Mouse (Mus musculus): ENCODE measurements around the gene Ssc4d.

Ssc4d gene

DNA sequence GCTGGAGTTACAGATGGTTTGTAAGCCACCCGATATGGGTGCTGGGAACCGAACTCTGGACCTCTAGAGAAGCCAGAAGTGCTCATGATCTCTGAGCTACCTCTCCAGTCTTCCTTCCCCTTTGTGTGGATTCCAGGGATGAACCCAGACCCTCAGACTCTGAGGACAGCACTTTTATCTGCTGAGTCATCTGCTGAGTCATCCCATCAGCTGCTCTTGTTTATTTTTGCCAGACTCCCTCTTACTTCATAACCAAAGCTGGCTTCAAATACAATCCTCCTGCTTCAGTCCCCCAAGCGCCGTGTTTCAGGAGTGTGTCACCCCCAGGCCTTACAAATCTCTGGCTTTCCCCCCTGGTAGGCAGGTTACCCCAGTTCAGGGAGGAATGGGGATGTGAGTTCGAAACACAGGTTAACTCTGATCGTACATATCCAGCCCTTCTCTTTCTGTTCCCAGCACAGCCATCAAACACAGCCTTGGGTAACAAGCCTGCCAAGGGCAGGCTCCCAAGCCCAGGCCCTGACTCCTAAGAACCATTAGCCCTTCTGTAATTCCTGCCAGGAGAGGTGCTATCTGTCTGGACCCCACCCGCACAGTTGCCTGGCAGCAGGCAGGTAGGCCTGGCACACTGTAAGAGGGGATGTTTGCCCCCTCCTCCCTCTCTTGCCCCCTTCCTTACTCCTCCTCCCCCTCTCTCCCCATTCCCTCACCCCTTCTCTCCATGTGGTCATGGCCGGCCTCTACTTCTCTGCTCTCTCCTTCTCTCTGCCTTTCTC is 1.8 kb upstream of the Ssc4d start:
- DNase-seq, result no peak

DNA sequence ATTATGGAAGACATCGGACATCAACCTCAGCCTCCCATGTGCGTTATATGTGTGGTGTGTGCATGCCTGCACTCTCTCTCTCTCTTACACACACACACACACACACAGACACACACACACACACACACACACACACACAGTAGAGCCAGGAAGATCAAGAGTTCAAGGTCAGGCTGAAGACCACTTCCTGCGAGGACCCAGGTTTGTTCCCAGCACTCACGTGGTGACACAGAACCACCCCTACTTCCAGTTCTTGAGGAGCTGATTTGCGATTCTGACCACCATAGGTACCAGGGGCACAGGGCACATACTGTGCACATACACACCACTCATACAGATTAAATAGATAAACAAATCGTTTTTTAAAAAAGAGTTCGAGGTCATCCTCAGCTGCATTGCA is 2.5 kb downstream of the Ssc4d start:
- no peak for DNase-seq

GRCm38 (mm10) chr5:135970247-135970646 is 4.1 kb downstream of the Ssc4d start:
- DNase-seq, result no peak

DNA sequence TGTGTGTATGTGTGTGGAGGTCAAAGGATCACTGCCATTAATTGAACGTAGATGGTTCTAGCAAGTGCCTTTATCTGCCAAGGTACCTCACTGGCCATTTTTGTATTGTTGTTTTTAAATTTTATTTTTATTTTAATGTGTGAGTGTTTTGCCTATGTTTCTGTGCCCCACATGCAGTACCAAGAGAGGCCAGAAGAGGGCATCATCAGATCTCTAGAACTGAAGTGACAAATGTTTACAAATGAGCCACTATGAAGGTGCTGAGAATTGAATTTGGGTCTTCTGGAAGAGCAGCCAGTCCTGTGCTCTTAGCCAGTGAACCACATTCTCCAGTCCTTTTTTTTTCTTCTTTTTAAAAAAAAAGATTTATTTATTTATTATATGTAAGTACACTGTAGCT is 5.5 kb downstream of the Ssc4d start:
- peak; percentile 61 for DNase-seq

DNA sequence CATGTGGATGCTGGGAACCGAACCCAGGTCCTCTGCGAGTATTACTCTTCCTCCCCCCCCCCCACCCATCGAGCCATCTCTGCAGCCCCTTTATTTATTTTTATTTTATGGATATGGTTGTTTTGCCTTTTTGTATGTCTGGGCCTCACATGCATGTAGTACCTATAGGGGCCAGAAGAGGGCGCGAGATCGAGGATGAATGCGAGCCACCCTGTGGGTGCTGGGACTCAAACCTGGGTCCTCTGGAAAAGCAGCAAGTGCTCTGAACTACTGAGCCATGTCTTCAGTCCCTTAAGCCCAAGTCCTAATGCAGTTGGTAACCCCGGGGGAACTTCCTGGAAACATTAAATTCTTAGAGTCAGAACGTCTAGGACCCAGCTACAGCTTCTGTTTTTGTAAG is 7.5 kb downstream of the Ssc4d start:
- no peak for DNase-seq

DNA sequence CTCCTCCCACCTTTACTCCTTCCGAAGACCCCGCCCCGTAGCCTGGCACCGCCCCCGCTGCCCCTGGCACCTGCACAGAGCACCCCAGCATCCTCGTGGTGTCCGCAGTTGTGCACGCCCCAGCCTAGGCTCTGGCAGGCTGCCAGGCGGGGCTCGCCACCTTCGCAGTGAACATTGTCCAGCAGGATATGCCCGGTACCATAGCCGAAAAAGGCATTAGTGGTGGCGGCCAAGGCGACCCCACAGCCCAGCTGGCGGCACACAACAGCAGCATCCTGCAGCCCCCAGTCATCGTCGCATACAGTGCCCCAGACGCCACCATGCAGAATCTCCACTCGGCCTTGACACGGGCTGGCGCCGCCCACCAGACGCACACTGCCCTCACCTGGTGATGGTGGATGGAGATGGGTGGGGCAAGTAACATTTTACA is 8.8 kb downstream of the Ssc4d start:
- peak; percentile 57 for DNase-seq

DNA sequence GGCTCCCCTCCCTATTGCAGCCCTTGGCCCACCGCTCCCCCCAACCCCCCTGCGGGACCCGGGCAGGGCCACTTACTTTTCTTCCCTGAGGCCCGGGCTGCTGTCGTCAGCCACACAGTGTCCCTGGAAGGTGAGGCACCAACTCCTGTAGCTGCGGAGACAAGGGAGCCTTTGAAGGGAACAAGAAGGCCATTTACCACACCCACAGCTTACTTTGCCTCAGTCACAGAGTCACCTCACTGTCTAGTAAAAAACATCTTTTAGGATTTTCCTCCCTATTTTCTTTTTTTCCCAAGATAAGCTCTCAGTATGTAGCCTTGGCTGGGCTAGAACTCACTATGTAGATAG is 11.1 kb downstream of the Ssc4d start:
- no peak for DNase-seq

DNA sequence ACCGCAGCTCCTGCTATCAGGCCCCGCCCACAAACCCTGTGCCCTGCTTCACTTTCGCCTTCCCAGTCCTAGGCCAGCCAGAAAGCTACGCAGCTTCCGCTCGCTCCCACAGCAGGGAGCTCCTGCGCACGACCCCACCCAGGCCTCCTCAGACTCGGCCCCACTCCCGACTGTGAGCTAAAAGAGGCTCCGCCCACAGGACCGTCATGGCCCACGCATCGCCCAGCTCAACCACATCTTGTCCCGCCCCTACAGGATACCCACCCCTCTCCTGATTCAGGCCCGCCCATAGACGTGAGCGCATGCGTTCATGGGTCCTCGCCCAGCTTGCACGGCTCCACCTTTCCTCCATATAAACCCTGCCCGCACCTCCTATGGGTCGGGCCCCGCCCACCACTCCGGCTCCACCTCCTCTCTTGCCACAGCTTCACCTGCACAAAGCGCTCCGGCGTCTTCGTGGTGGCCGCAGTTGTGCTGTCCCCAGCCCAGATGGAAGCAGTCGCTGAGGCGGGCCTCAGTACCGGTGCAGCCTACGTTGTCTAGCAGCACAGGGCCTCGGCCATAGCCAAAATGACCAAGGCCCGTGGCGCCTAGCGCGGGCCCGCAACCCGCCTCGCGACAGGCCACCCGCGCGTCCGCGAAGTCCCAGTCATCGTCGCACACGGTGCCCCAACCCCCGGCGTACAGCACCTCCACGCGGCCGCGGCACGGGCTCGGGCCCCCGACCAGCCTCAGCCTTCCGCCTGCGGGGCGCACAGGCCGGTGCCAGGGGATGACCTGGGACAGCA is 11.6 kb downstream of the Ssc4d start:
- peak; percentile 99 for DNase-seq

GRCm38 (mm10) chr5:135962125-135962491 is 12.2 kb downstream of the Ssc4d start:
- no peak for DNase-seq

- peak; percentile 33 for DNase-seq
These were observed 13.3 kb downstream of the Ssc4d start for GRCm38 (mm10) chr5:135960909-135961635.

- DNase-seq, result no peak
These were observed 14.4 kb downstream of the Ssc4d start for GRCm38 (mm10) chr5:135959911-135960310.

DNA sequence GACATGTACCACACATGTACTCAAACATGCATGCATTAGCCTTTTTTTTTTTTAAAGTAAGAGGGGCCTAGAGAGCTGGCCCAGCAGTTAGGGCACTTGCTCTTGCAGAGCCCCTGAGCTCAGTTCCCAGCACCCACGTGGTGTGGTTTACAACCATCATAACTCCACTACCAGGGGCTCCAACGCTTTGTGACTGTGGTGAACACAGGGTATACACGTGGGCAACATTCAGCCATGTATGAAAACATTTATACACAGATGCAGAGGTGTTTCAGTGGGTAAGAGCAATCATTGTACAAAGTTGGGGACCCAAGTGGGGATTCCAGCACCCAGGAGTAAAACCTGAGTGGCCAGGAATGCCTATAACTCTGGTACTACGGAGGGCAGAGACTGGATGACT is 16.0 kb downstream of the Ssc4d start:
- no peak for DNase-seq

DNA sequence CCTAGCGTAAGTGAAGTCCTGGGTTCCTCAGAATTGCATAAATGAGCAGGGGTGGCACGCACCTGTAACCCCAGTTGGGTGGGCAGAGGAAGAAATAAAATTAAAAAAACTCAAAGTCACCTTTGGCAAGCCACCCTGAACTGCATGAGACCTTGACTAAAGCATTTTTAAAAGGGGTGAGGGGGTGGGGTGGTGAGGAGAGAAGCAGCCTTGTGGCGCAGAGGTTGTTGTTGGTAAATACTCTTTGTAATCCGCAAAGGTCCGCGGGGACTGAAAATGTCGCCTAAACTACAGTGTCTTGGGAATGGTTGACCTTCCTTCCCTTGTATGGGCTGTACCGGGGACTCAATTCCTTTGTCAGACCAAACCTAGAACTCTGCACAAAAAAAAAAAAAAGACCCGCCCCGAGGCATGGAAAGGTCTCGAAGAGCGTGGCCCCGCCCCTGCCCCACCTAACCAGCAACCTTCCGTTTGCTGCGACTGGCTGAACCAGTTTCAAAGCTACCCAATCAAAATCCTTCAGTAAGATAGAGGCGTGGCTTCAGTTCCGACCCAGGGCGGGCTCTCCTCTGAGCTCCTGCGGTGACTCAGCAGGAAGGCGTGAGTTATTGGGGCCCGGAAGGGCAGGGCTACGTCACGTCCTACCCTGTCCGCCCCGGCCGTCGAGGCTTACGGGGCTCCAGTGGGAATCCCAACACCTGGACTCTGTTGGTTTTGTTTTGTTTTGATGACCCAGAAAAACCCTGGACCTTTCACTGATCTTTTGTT is 16.9 kb downstream of the Ssc4d start:
- DNase-seq, result peak; percentile 99

DNA sequence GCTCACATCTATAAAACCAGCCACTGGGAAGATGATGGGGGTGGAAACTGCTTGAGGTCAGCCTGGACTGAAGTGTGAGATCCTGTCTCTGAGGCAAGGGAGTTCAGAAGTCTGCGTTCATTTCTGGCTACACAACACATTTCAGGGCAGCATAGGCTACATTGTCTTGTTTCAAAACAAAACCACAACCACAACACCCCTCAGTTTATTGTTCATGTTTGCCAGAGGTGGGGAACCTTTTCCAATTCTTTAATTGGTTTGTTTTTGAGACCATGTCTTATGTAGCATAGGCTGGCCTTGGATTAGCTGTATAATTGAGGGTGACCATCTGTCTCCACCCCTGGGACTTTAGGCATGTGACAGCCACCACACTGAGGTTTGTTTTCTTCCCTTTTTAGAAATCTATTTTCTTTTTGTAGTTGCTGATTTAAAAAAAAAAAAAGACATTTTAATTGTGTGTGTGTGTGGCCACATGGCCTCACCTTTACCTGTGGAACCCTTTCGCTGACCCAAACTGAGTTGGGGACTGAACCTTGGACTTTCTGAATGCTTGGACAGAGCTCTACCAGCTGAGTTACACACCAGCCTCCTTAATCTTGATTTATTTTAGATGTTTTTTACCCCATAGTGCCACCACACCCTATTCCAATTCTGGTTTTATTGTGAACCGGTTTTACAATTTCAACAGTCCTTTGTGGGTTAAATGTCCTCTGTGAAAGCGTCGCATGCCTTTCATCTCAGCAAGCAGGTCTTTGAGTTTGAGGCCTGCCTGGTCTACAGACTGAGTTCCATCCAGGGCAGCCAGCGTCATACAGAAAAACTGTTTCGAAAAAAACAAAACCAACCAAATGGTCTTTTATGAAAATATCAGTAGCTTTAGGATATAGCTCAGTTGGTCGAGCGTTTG is 17.8 kb downstream of the Ssc4d start:
- DNase-seq, result no peak

- DNase-seq, result no peak
These were observed 21.5 kb downstream of the Ssc4d start for GRCm38 (mm10) chr5:135952830-135953229.

GRCm38 (mm10) chr5:135951660-135952059 is 22.7 kb downstream of the Ssc4d start:
- no peak for DNase-seq

DNA sequence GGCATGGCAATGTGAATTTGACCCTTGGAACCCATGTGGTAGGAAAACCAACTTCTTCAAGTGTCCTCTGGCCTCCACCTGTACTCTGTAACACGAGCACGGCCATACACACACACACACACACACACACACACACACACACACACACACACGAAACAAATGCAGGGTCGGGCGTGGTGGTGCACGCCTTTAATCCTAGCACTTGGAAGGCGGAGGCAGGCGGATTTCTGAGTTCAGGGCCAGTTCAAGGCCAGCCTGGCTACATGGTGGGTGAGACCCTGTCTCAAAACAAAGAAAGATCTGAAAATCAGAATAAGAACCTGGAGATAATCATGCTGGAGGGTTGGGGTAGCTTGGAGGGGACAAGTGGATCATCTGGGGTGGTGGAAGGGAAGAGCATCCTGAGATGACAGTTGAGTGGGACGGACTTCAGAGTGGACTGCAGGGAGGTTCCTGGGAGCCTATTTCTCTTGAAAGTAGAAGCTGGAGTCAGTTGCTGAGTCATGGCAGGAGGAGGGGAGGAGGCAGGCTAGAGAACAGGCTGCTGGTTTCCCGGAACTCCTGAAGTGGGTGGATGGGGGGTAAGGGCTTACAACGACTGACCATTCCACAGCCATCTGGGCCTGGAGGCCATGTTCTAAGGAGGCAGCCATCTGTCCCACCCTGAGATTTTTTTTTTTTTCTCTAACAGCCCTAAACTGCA is 23.5 kb downstream of the Ssc4d start:
- no peak for DNase-seq

DNA sequence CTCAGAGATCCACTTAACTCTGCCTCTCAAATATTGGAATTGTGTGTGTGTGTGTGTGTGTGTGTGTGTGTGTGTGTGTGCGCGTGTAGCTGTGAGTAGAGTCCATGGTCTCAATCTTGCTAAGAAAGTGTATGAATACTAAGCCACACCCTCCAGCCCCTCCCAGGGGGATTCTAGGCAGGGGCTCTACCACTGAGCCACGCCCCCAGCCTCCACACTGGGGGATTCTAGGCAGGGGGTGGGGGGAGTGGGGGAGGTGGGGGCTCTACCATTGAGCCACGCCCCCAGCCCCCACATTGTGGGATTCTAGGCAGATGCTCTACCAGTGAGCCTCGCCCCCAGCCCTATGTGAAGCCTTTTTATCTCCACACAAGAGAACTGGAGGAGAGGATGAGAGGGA is 27.7 kb downstream of the Ssc4d start:
- no peak for DNase-seq

GRCm38 (mm10) chr5:135945916-135946408 is 28.4 kb downstream of the Ssc4d start:
- no peak for DNase-seq

GRCm38 (mm10) chr5:135942710-135943109 is 31.6 kb downstream of the Ssc4d start:
- DNase-seq, result no peak

- no peak for DNase-seq
These were observed 33.7 kb downstream of the Ssc4d start for GRCm38 (mm10) chr5:135940587-135940986.

All from kidney, adult 9 months (tissue).